Comparison of ENCODE assay signal across 10 mouse cellular contexts in the genomic region with DNA sequence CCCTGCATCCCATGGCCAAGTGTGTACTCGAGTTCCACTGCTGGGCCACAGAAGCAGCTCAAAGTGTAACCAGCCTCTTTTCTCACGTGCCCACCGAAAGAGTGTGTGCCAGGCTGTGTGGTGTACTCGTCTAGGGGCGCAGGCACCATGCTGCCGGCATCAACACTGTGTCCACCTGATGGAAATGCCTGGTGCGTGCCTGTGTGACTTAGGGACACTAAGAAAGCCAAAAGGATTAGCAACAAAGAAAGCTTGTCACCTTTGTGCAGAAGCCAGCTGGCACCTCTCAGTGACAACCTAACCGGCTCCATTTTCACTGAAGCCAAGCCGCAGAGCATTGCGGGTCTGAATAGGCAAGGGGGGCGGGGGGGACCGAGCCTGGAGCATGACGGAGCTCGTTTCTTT. TPM values are rescaled to one million over a fixed set of nuclear protein-coding genes. Genes with fewer than 3 reads are reported as not detected.
A peak's percentile ranks its signal among the peaks of the same experiment; 100 is the strongest.
DNase-seq lines count a peak whose midpoint lies in the region; ATAC-seq and TF ChIP-seq lines count a peak whose summit lies in the region.
"Had no signal": no experiment of that assay in that cellular context is flagged by ENCODE, and none has a peak within 500 bp of the region (broad histone marks: within the 10 kb centered on the region; RNA-seq: fewer than 3 reads in every experiment).

No protein-coding gene starts in this region.

- H3K4me3 ChIP-seq in heart, embryonic 10.5 days = no peak overlapping the region
- peak overlapping the region; percentile 17 for H3K4me3 ChIP-seq in cerebellum, adult 2 months (replicated peaks; ENCODE audit: insufficient read depth, low read depth, low read length)
- H3K4me3 ChIP-seq in forebrain, embryonic 14.5 days (ENCODE audit: low read depth, low read length) = no peak overlapping the region
- no peak overlapping the region for H3K4me3 ChIP-seq in midbrain, embryonic 14.5 days (replicated peaks; ENCODE audit: low read depth, low read length)
- H3K4me3 ChIP-seq: erythroblast, embryonic 14.5 days; limb, embryonic 12.5 days had no signal

- H3K27ac ChIP-seq in heart, embryonic 10.5 days = no peak overlapping the region
- H3K27ac ChIP-seq in cerebellum, adult 2 months (ENCODE audit: insufficient read depth, low read length) = peak overlapping the region; percentile 90
- H3K27ac ChIP-seq in forebrain, embryonic 14.5 days (ENCODE audit: low read depth, low read length) = 0 out of 2 replicates have a peak overlapping the region, but pooled peaks have one; percentile 48
- no peak overlapping the region for H3K27ac ChIP-seq in midbrain, embryonic 14.5 days (replicated peaks; ENCODE audit: low read depth, low read length)
- H3K27ac ChIP-seq: limb, embryonic 12.5 days had no signal

- no peak for TF ChIP-seq CTCF in cerebellum, adult 2 months (IDR thresholded peaks at IDR 0.05; ENCODE audit: borderline replicate concordance, insufficient read depth, low read depth, low read length)

- peak; percentile 29; the same call in 1 of the 2 replicates for TF ChIP-seq POLR2A in cerebellum, adult 2 months (IDR thresholded peaks at IDR 0.05; ENCODE audit: borderline replicate concordance, insufficient read depth, low read length)

- 66% methylated on average over 14 of the region's 14 CpGs for WGBS in heart, embryonic 10.5 days
- 3% methylated on average over 14 of the region's 14 CpGs for WGBS in cerebellum, adult 2 months
- 7% methylated on average over 14 of the region's 14 CpGs for WGBS in forebrain, embryonic 14.5 days
- 6% methylated on average over 14 of the region's 14 CpGs for WGBS in midbrain, embryonic 14.5 days

- H3K9ac ChIP-seq in forebrain, embryonic 14.5 days (ENCODE audit: low read length) = no peak overlapping the region
- H3K9ac ChIP-seq in midbrain, embryonic 14.5 days (replicated peaks; ENCODE audit: low read length) = no peak overlapping the region
- H3K9ac ChIP-seq: limb, embryonic 12.5 days had no signal

- no peaks in the 10 kb centered on the region for H3K36me3 ChIP-seq in heart, embryonic 10.5 days
- no peaks in the 10 kb centered on the region for H3K36me3 ChIP-seq in forebrain, embryonic 14.5 days (ENCODE audit: control insufficient read depth, insufficient read depth, low read length)
- H3K36me3 ChIP-seq in midbrain, embryonic 14.5 days (ENCODE audit: control insufficient read depth, insufficient read depth, low read length) = no peaks in the 10 kb centered on the region
- H3K36me3 ChIP-seq: limb, embryonic 12.5 days had no signal

- peak; percentile 2 to 23 for DNase-seq in heart, adult 9 months (ENCODE audit: low spot score in 2 of 2)
- no peak for DNase-seq in heart, embryonic 10.5 days (ENCODE audit: low spot score)
- DNase-seq in cerebellum, adult 2 months = peak; percentile 91 to 94
- DNase-seq in forebrain, embryonic 14.5 days (ENCODE audit: low spot score) = peak; percentile 81
- peak; percentile 66 for DNase-seq in midbrain, embryonic 14.5 days
- no peak for DNase-seq in urinary bladder, postnatal 4 days (ENCODE audit: low spot score in 2 of 2)
- DNase-seq in thymus, postnatal 36 days = no peak
- DNase-seq in c-Kit-positive CD71-positive TER-119-positive erythroid progenitor cells, embryonic 14.5 days (ENCODE audit: low spot score) = no peak

- H3K4me2 ChIP-seq in forebrain, embryonic 14.5 days (ENCODE audit: low read length) = peak overlapping the region; percentile 30
- no peak overlapping the region; the same call in 1 of the 2 replicates for H3K4me2 ChIP-seq in midbrain, embryonic 14.5 days (ENCODE audit: low read length)
- H3K4me2 ChIP-seq: limb, embryonic 12.5 days had no signal

- no peaks in the 10 kb centered on the region for H3K4me1 ChIP-seq in heart, embryonic 10.5 days
- H3K4me1 ChIP-seq in cerebellum, adult 2 months (ENCODE audit: control insufficient read depth, insufficient read depth, low read length) = peaks cover 18% of the 10 kb centered on the region
- H3K4me1 ChIP-seq in forebrain, embryonic 14.5 days (ENCODE audit: control insufficient read depth, insufficient read depth, low read length) = peaks cover 18% of the 10 kb centered on the region
- H3K4me1 ChIP-seq in midbrain, embryonic 14.5 days (ENCODE audit: control insufficient read depth, insufficient read depth, low read length) = no peaks in the 10 kb centered on the region

- H3K9me3 ChIP-seq in heart, embryonic 10.5 days = no peaks in the 10 kb centered on the region
- H3K9me3 ChIP-seq in forebrain, embryonic 14.5 days (replicated peaks; ENCODE audit: control insufficient read depth, low read length) = no peaks in the 10 kb centered on the region
- H3K9me3 ChIP-seq in midbrain, embryonic 14.5 days (ENCODE audit: control insufficient read depth, low read length) = no peaks in the 10 kb centered on the region
- H3K9me3 ChIP-seq: limb, embryonic 12.5 days had no signal

- H3K27me3 ChIP-seq in heart, embryonic 10.5 days (ENCODE audit: insufficient read depth, poor library complexity, severe bottlenecking) = peaks cover 37% of the 10 kb centered on the region
- H3K27me3 ChIP-seq in cerebellum, adult 2 months (ENCODE audit: control insufficient read depth, insufficient read depth, low read length) = no peaks in the 10 kb centered on the region
- H3K27me3 ChIP-seq in forebrain, embryonic 14.5 days (replicated peaks; ENCODE audit: control insufficient read depth, insufficient read depth, low read length) = peaks cover 24% of the 10 kb centered on the region; the same call in 1 of the 2 replicates
- H3K27me3 ChIP-seq in midbrain, embryonic 14.5 days (ENCODE audit: control insufficient read depth, insufficient read depth, low read length) = peaks cover 71% of the 10 kb centered on the region

- peak; percentile 63 for ATAC-seq in forebrain, embryonic 14.5 days
- ATAC-seq in midbrain, embryonic 14.5 days (ENCODE audit: low FRiP score, low TSS enrichment) = peak; percentile 63

RNA-seq across cellular contexts. Expression of a gene that starts 49.1 kb away (rescaled TPM):
- polyA plus RNA-seq in heart, embryonic 10.5 days (2016; fragmentation: Nextera tagmentation; extraction: Ambion mirVana) = 43.5 and 63.8 TPM in 2 replicates
- 38.1 and 40.6 TPM in 2 replicates for polyA plus RNA-seq in cerebellum, adult 2 months (2012; rRNA removed)
- polyA plus RNA-seq in forebrain, embryonic 14.5 days (2014; fragmentation: Nextera tagmentation; extraction: Ambion mirVana) = 16.0 and 18.9 TPM in 2 replicates
- polyA plus RNA-seq in midbrain, embryonic 14.5 days (2014; fragmentation: Nextera tagmentation; extraction: Ambion mirVana) = 12.8 and 17.2 TPM in 2 replicates

Comparison
In these comparisons a context has a peak if more than half of its experiments do, and no peak if none do; other contexts are left out.
1. DNase-seq: peak in heart, adult 9 months (2 of 2), cerebellum, adult 2 months (2 of 2), forebrain, embryonic 14.5 days (single experiment) and midbrain, embryonic 14.5 days (single experiment); none in heart, embryonic 10.5 days (single experiment), urinary bladder, postnatal 4 days (0 of 2), thymus, postnatal 36 days (0 of 2) and c-Kit-positive CD71-positive TER-119-positive erythroid progenitor cells, embryonic 14.5 days (single experiment).
2. H3K27ac ChIP-seq: peak in cerebellum, adult 2 months (single experiment) and forebrain, embryonic 14.5 days (single experiment); none in heart, embryonic 10.5 days (single experiment) and midbrain, embryonic 14.5 days (single experiment).